23 mouse cellular contexts compared by ENCODE assay signal in genomic region chr1:87671483-87671882, GRCm38 (mm10). TPM values are rescaled to one million over a fixed set of nuclear protein-coding genes. Genes with fewer than 3 reads are reported as not detected.
DNase-seq lines count a peak whose midpoint lies in the region; ATAC-seq and TF ChIP-seq lines count a peak whose summit lies in the region.
"Had no signal": no experiment of that assay in that cellular context is flagged by ENCODE, and none has a peak within 500 bp of the region (broad histone marks: within the 10 kb centered on the region; RNA-seq: fewer than 3 reads in every experiment).

No protein-coding gene starts in this region.

- no peaks in the 10 kb centered on the region for H3K9me3 ChIP-seq in forebrain, postnatal 0 days (ENCODE audit: low read length)
- H3K9me3 ChIP-seq in forebrain, embryonic 14.5 days (replicated peaks; ENCODE audit: control insufficient read depth, low read length): no peaks in the 10 kb centered on the region
- no peaks in the 10 kb centered on the region for H3K9me3 ChIP-seq in midbrain, embryonic 15.5 days
- no peaks in the 10 kb centered on the region for H3K9me3 ChIP-seq in midbrain, embryonic 14.5 days (ENCODE audit: control insufficient read depth, low read length)
- H3K9me3 ChIP-seq in neural tube, embryonic 15.5 days (replicated peaks): no peaks in the 10 kb centered on the region
- H3K9me3 ChIP-seq: embryonic facial prominence, embryonic 12.5 days; G1E; heart, embryonic 15.5 days; intestine, embryonic 15.5 days had no signal

- H3K9ac ChIP-seq in forebrain, postnatal 0 days: no peak overlapping the region
- H3K9ac ChIP-seq in forebrain, embryonic 14.5 days (ENCODE audit: low read length): no peak overlapping the region
- no peak overlapping the region for H3K9ac ChIP-seq in midbrain, embryonic 15.5 days
- no peak overlapping the region for H3K9ac ChIP-seq in midbrain, embryonic 14.5 days (replicated peaks; ENCODE audit: low read length)
- H3K9ac ChIP-seq in neural tube, embryonic 15.5 days (replicated peaks): no peak overlapping the region
- H3K9ac ChIP-seq: embryonic facial prominence, embryonic 12.5 days; heart, embryonic 15.5 days; intestine, embryonic 15.5 days had no signal

- H3K4me2 ChIP-seq in forebrain, postnatal 0 days (ENCODE audit: low read depth): no peak overlapping the region
- H3K4me2 ChIP-seq in forebrain, embryonic 14.5 days (ENCODE audit: low read length): no peak overlapping the region
- no peak overlapping the region for H3K4me2 ChIP-seq in midbrain, embryonic 15.5 days
- H3K4me2 ChIP-seq in midbrain, embryonic 14.5 days (ENCODE audit: low read length): no peak overlapping the region
- no peak overlapping the region for H3K4me2 ChIP-seq in neural tube, embryonic 15.5 days
- H3K4me2 ChIP-seq: embryonic facial prominence, embryonic 12.5 days; heart, embryonic 11.5 days; heart, embryonic 15.5 days; intestine, embryonic 15.5 days had no signal

- intact Hi-C loops in heart, postnatal 25 days (cut with DNase I): no loop called here

- no peak for DNase-seq in forebrain, postnatal 0 days
- DNase-seq in forebrain, embryonic 14.5 days (ENCODE audit: low spot score): no peak
- DNase-seq in midbrain, embryonic 14.5 days: no peak
- DNase-seq in brain, embryonic 14.5 days (ENCODE audit: low read depth): peak; percentile 17
- DNase-seq in heart, postnatal 25 days (ENCODE audit: low spot score): no peak
- DNase-seq: adrenal gland, adult 8-10 months; adrenal gland, postnatal 36 days; B cell, adult 2 months; cerebellum, adult 11 months; cerebellum, adult 8-10 months; cerebellum, postnatal 25 days; gastrocnemius, postnatal 14 days; heart, adult 2 months; heart, postnatal 14 days had no signal

- no peaks in the 10 kb centered on the region for H3K36me3 ChIP-seq in forebrain, postnatal 0 days (ENCODE audit: insufficient read depth)
- H3K36me3 ChIP-seq in forebrain, embryonic 14.5 days (ENCODE audit: control insufficient read depth, insufficient read depth, low read length): no peaks in the 10 kb centered on the region
- H3K36me3 ChIP-seq in midbrain, embryonic 15.5 days (replicated peaks): no peaks in the 10 kb centered on the region
- H3K36me3 ChIP-seq in midbrain, embryonic 14.5 days (ENCODE audit: control insufficient read depth, insufficient read depth, low read length): no peaks in the 10 kb centered on the region
- no peaks in the 10 kb centered on the region for H3K36me3 ChIP-seq in neural tube, embryonic 15.5 days
- H3K36me3 ChIP-seq: embryonic facial prominence, embryonic 12.5 days; heart, embryonic 15.5 days; intestine, embryonic 15.5 days had no signal

- no peak for TF ChIP-seq CTCF in forebrain, postnatal 0 days (IDR thresholded peaks at IDR 0.05; ENCODE audit: low read depth)
- TF ChIP-seq CTCF in brain, embryonic 14.5 days (IDR thresholded peaks at IDR 0.05; ENCODE audit: borderline replicate concordance, extremely low read depth, insufficient read depth, insufficient read length): no peak

- H3K27me3 ChIP-seq in forebrain, postnatal 0 days (ENCODE audit: insufficient read depth, low read length): no peaks in the 10 kb centered on the region
- no peaks in the 10 kb centered on the region for H3K27me3 ChIP-seq in forebrain, embryonic 14.5 days (replicated peaks; ENCODE audit: control insufficient read depth, insufficient read depth, low read length)
- H3K27me3 ChIP-seq in midbrain, embryonic 15.5 days (replicated peaks): no peaks in the 10 kb centered on the region
- H3K27me3 ChIP-seq in midbrain, embryonic 14.5 days (ENCODE audit: control insufficient read depth, insufficient read depth, low read length): no peaks in the 10 kb centered on the region
- H3K27me3 ChIP-seq in neural tube, embryonic 15.5 days (replicated peaks): no peaks in the 10 kb centered on the region
- H3K27me3 ChIP-seq: embryonic facial prominence, embryonic 12.5 days; heart, embryonic 15.5 days; intestine, embryonic 15.5 days had no signal

- 0 out of 2 replicates have a peak, but pooled peaks cover 3% of the 10 kb centered on the region for H3K4me1 ChIP-seq in forebrain, postnatal 0 days (ENCODE audit: insufficient read depth)
- H3K4me1 ChIP-seq in forebrain, embryonic 14.5 days (ENCODE audit: control insufficient read depth, insufficient read depth, low read length): no peaks in the 10 kb centered on the region
- H3K4me1 ChIP-seq in midbrain, embryonic 15.5 days: no peaks in the 10 kb centered on the region
- H3K4me1 ChIP-seq in midbrain, embryonic 14.5 days (ENCODE audit: control insufficient read depth, insufficient read depth, low read length): no peaks in the 10 kb centered on the region
- H3K4me1 ChIP-seq in neural tube, embryonic 15.5 days: peaks cover 10% of the 10 kb centered on the region
- H3K4me1 ChIP-seq: embryonic facial prominence, embryonic 12.5 days; heart, embryonic 15.5 days; intestine, embryonic 15.5 days had no signal

- TF ChIP-seq POLR2A in brain, embryonic 14.5 days (IDR thresholded peaks at IDR 0.05; ENCODE audit: borderline replicate concordance, extremely low read depth, insufficient read depth, insufficient read length, poor library complexity, severe bottlenecking): no peak

- WGBS in forebrain, postnatal 0 days: 49% methylated on average over 4 of the region's 4 CpGs
- 71% methylated on average over 4 of the region's 4 CpGs for WGBS in forebrain, embryonic 14.5 days
- WGBS in midbrain, embryonic 15.5 days: 58% methylated on average over 4 of the region's 4 CpGs
- 70% methylated on average over 4 of the region's 4 CpGs for WGBS in midbrain, embryonic 14.5 days
- WGBS in neural tube, embryonic 15.5 days: 46% methylated on average over 4 of the region's 4 CpGs

- H3K4me3 ChIP-seq in forebrain, postnatal 0 days (ENCODE audit: low read depth, low read length): no peak overlapping the region
- H3K4me3 ChIP-seq in forebrain, embryonic 14.5 days (ENCODE audit: low read depth, low read length): no peak overlapping the region
- no peak overlapping the region for H3K4me3 ChIP-seq in midbrain, embryonic 15.5 days
- no peak overlapping the region for H3K4me3 ChIP-seq in midbrain, embryonic 14.5 days (replicated peaks; ENCODE audit: low read depth, low read length)
- H3K4me3 ChIP-seq in neural tube, embryonic 15.5 days (replicated peaks): no peak overlapping the region
- H3K4me3 ChIP-seq: embryonic facial prominence, embryonic 12.5 days; heart, adult 2 months; heart, embryonic 15.5 days; intestine, embryonic 15.5 days had no signal

- H3K27ac ChIP-seq in forebrain, postnatal 0 days (ENCODE audit: low read depth, low read length): no peak overlapping the region
- no peak overlapping the region for H3K27ac ChIP-seq in forebrain, embryonic 14.5 days (ENCODE audit: low read depth, low read length)
- H3K27ac ChIP-seq in midbrain, embryonic 15.5 days: no peak overlapping the region
- H3K27ac ChIP-seq in midbrain, embryonic 14.5 days (replicated peaks; ENCODE audit: low read depth, low read length): no peak overlapping the region
- H3K27ac ChIP-seq in neural tube, embryonic 15.5 days (replicated peaks): no peak overlapping the region
- H3K27ac ChIP-seq: embryonic facial prominence, embryonic 12.5 days; heart, adult 2 months; heart, embryonic 15.5 days; intestine, embryonic 15.5 days had no signal

- peak; percentile 60; the same call in 1 of the 2 replicates for ATAC-seq in forebrain, postnatal 0 days
- no peak for ATAC-seq in forebrain, embryonic 14.5 days
- 0 out of 2 replicates have a peak, but pooled peaks have one; percentile 48 for ATAC-seq in midbrain, embryonic 15.5 days (replicated peaks)
- ATAC-seq in midbrain, embryonic 14.5 days (ENCODE audit: low FRiP score, low TSS enrichment): no peak
- peak; percentile 65 for ATAC-seq in neural tube, embryonic 15.5 days (ENCODE audit: low FRiP score)
- ATAC-seq: CD4-positive, CD25-positive, alpha-beta regulatory T cell, adult 4 months; forebrain, embryonic 16.5 days; intestine, embryonic 15.5 days had no signal

RNA-seq across cellular contexts. Expression of gene Inpp5d, which starts 51.4 kb away (rescaled TPM):
- 4.5 and 25.4 TPM in 2 replicates for total RNA-seq in forebrain, postnatal 0 days (2014; rRNA removed)
- polyA plus RNA-seq in forebrain, postnatal 0 days (2015; fragmentation: Nextera tagmentation; extraction: Ambion mirVana): 2.7 and 3.0 TPM in 2 replicates
- 3.3 and 5.3 TPM in 2 replicates for polyA plus RNA-seq in forebrain, embryonic 14.5 days (2014; fragmentation: Nextera tagmentation; extraction: Ambion mirVana)
- 4.8 and 5.4 TPM in 2 replicates for polyA plus RNA-seq in midbrain, embryonic 15.5 days (2015; fragmentation: Nextera tagmentation; extraction: Ambion mirVana)
- 1.9 and 4.6 TPM in 2 replicates for polyA plus RNA-seq in midbrain, embryonic 14.5 days (2014; fragmentation: Nextera tagmentation; extraction: Ambion mirVana)
- 4.6 and 4.9 TPM in 2 replicates for polyA plus RNA-seq in brain, embryonic 14.5 days (2012; rRNA removed)
- polyA plus RNA-seq in neural tube, embryonic 15.5 days (2015; fragmentation: Nextera tagmentation; extraction: Ambion mirVana): 3.2 and 7.6 TPM in 2 replicates
- total RNA-seq in heart, postnatal 25 days (2021): 10 to 100 TPM; 10.4 to 12.5 TPM

Comparison
In these comparisons a context has a peak if more than half of its experiments do, and no peak if none do; other contexts are left out.
1. ATAC-seq: peak in forebrain, postnatal 0 days (single experiment), midbrain, embryonic 15.5 days (single experiment) and neural tube, embryonic 15.5 days (single experiment); none in forebrain, embryonic 14.5 days (single experiment) and midbrain, embryonic 14.5 days (single experiment).